Mouse (Mus musculus) lung, embryonic 14.5 days (tissue): ENCODE measurements around the gene Tspyl2. TPM values are rescaled to one million over a fixed set of nuclear protein-coding genes. Genes with fewer than 3 reads are reported as not detected.

Experiments used
- polyA plus RNA-seq: library from polyadenylated mRNA; unstranded; fragments of >200 nt; fragmentation: Nextera tagmentation; extraction: Ambion mirVana; gene quantifications from 2 replicates; pipeline ENCODE4 v1.2.1, GENCODE M21; 2014

Gene Tspyl2
- polyA plus RNA-seq, 1 experiment from 2014 or later, result 26.0 TPM

Other genes starting within 250 kb of the Tspyl2 start
- gene Iqsec2, start 198.2 kb downstream of the Tspyl2 start, polyA plus RNA-seq, result 3.8 and 4.2 TPM in 2 replicates
- 34.0 and 50.5 TPM in 2 replicates for gene Kdm5c, start 109.4 kb downstream of the Tspyl2 start, polyA plus RNA-seq
- gene Kantr, start 14.9 kb downstream of the Tspyl2 start, polyA plus RNA-seq, result 13.8 and 14.8 TPM in 2 replicates
- 4.5 and 5.4 TPM in 2 replicates for gene Gpr173, start 26.3 kb upstream of the Tspyl2 start, polyA plus RNA-seq
- not detected in 2 replicates for gene Cldn34a, start 220.9 kb upstream of the Tspyl2 start, polyA plus RNA-seq